Mouse (Mus musculus) gastrocnemius, postnatal 36 days (tissue): ENCODE measurements at regions not wholly inside any gene's neighbourhood (a gene's known extent, or its start where the extent isn't known, plus 50 kb on each side); places are given as distances from the start of the nearest gene placed in this dataset.

Experiments used
- DNase-seq, 2 experiments: peaks; one replicate each; pipeline ENCODE4 v3.0.0; 2022
- intact Hi-C: fragments of 180-260 bp; cut with DNase I; formaldehyde crosslinking; loops from one replicate; pipeline ENCODE4 v1.15.1; 2025

DNA sequence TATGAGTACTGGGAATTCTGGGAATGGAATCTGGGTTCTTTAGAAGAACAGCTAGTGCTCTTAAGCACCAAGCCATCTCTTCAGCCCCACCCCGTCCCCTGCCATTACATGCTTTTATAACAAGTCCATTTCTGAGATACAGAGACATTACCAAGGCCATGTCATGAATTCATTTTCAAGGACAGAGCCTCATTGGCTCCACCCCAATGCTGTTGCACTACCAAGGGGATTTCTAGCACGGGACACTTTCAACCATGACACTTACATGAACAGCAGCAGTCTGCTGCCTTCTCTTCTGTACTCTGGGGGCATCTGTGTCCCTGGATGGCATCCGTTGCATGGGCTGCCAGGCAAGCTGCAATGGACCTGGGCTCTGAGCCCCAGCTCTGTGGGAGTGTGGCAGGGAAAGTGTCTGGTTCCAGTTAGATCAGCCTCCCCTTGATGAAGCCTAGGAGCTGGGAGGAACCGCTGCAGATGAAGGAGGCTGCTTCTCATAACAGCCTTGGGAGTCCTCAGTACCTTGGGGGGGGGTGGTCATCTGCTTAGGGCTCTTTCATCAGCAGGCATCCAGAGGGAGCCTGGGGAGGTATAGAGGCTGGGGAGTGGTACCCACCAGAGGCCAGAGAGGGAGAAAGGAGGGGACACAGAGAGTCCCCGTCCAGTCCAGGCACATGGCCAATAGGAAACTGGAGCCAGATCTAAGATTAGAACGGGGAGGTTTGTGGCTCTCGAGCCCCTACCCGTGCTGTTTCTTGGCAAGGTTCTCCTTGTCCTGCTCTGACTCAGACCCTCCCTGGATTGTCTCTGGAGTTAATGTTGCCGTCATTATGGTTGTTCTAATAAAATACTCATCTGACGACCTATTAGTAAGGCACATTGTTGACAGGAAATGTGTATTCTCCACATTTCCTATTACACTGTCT, 52.4 kb upstream of the Ctbp2 start:
- DNase-seq, result peak in 1 of 2 experiments; percentile 58
- intact Hi-C loops, result no loop called here
